ENCODE assay signal across 9 mouse cellular contexts in genomic region chr7:120843852-120844435, GRCm38 (mm10). TPM values are rescaled to one million over a fixed set of nuclear protein-coding genes. Genes with fewer than 3 reads are reported as not detected.
DNase-seq lines count a peak whose midpoint lies in the region; ATAC-seq and TF ChIP-seq lines count a peak whose summit lies in the region.
"Had no signal": no experiment of that assay in that cellular context is flagged by ENCODE, and none has a peak within 500 bp of the region (broad histone marks: within the 10 kb centered on the region; RNA-seq: fewer than 3 reads in every experiment).

No protein-coding gene starts in this region.

- no peaks in the 10 kb centered on the region for H3K27me3 ChIP-seq in kidney, embryonic 16.5 days (ENCODE audit: insufficient read depth, low read length)
- H3K27me3 ChIP-seq in heart, embryonic 12.5 days (replicated peaks): peaks cover 4% of the 10 kb centered on the region; the same call in 1 of the 2 replicates
- no peaks in the 10 kb centered on the region for H3K27me3 ChIP-seq in liver, adult 2 months (ENCODE audit: control insufficient read depth, insufficient read depth, low read length)
- H3K27me3 ChIP-seq in stomach, embryonic 16.5 days (ENCODE audit: control insufficient read depth, insufficient read depth, low read length): no peaks in the 10 kb centered on the region

- H3K36me3 ChIP-seq in kidney, embryonic 16.5 days (ENCODE audit: insufficient read depth, low read length): no peaks in the 10 kb centered on the region
- H3K36me3 ChIP-seq in heart, embryonic 12.5 days: no peaks in the 10 kb centered on the region
- H3K36me3 ChIP-seq in liver, adult 2 months (ENCODE audit: control insufficient read depth, insufficient read depth, low read length): no peaks in the 10 kb centered on the region
- peaks cover 12% of the 10 kb centered on the region; the same call in 1 of the 2 replicates for H3K36me3 ChIP-seq in stomach, embryonic 16.5 days (ENCODE audit: control insufficient read depth, insufficient read depth, low read length)

- H3K27ac ChIP-seq in kidney, embryonic 16.5 days (ENCODE audit: low read length): peak overlapping the region; percentile 92
- H3K27ac ChIP-seq in bone marrow, adult 2 months (ENCODE audit: control insufficient read depth, insufficient read depth, low read depth, low read length, poor library complexity): peak overlapping the region; percentile 89
- H3K27ac ChIP-seq in heart, embryonic 12.5 days (ENCODE audit: poor library complexity, severe bottlenecking): no peak overlapping the region
- H3K27ac ChIP-seq in liver, adult 2 months (replicated peaks; ENCODE audit: insufficient read depth, low read depth, low read length): no peak overlapping the region
- peak overlapping the region; percentile 98 for H3K27ac ChIP-seq in stomach, embryonic 16.5 days (ENCODE audit: low read length)

- peak overlapping the region; percentile 88 for H3K4me2 ChIP-seq in kidney, embryonic 16.5 days (replicated peaks; ENCODE audit: low read depth, low read length)
- H3K4me2 ChIP-seq in heart, embryonic 12.5 days: peak overlapping the region; percentile 83
- H3K4me2 ChIP-seq in stomach, embryonic 16.5 days (ENCODE audit: low read depth, low read length): peak overlapping the region; percentile 90

- DNase-seq in kidney, adult 18-20 months: no peak
- no peak for DNase-seq in liver, adult 2 months (ENCODE audit: extremely low read depth, low read depth, low spot score)
- DNase-seq in Muller cell, postnatal 12 days (ENCODE audit: inconsistent ontology term): no peak
- no peak for DNase-seq in cerebellum, adult 9-10 months

- H3K9ac ChIP-seq in kidney, embryonic 16.5 days (replicated peaks; ENCODE audit: low read length): peak overlapping the region; percentile 96
- peak overlapping the region; percentile 89 for H3K9ac ChIP-seq in heart, embryonic 12.5 days
- peak overlapping the region; percentile 80 for H3K9ac ChIP-seq in liver, adult 2 months (ENCODE audit: low read depth, low read length)
- H3K9ac ChIP-seq in stomach, embryonic 16.5 days (ENCODE audit: low read length): peak overlapping the region; percentile 90

- TF ChIP-seq CTCF in bone marrow, adult 2 months (IDR thresholded peaks at IDR 0.05; ENCODE audit: control insufficient read depth, insufficient read depth, low read length): no peak
- no peak for TF ChIP-seq CTCF in liver, adult 2 months (IDR thresholded peaks at IDR 0.05; ENCODE audit: low read depth, low read length)

- peaks cover 12% of the 10 kb centered on the region; the same call in 1 of the 2 replicates for H3K4me1 ChIP-seq in kidney, embryonic 16.5 days (ENCODE audit: insufficient read depth, low read length)
- H3K4me1 ChIP-seq in bone marrow, adult 2 months (ENCODE audit: control insufficient read depth, insufficient read depth, low read length): peaks cover 2% of the 10 kb centered on the region; the same call in 1 of the 2 replicates
- peaks cover 22% of the 10 kb centered on the region for H3K4me1 ChIP-seq in heart, embryonic 12.5 days (replicated peaks)
- H3K4me1 ChIP-seq in liver, adult 2 months (ENCODE audit: control insufficient read depth, insufficient read depth, low read length): peaks cover 13% of the 10 kb centered on the region
- H3K4me1 ChIP-seq in stomach, embryonic 16.5 days (ENCODE audit: control insufficient read depth, insufficient read depth, low read length): peaks cover 21% of the 10 kb centered on the region

- H3K9me3 ChIP-seq in kidney, embryonic 16.5 days (ENCODE audit: low read length): no peaks in the 10 kb centered on the region
- no peaks in the 10 kb centered on the region for H3K9me3 ChIP-seq in heart, embryonic 12.5 days (replicated peaks)
- H3K9me3 ChIP-seq in stomach, embryonic 16.5 days (replicated peaks; ENCODE audit: control insufficient read depth, low read length): no peaks in the 10 kb centered on the region

- H3K79me2 ChIP-seq in liver, adult 2 months (ENCODE audit: control insufficient read depth, insufficient read depth, low read length): no peaks in the 10 kb centered on the region

- peak; percentile 3; the same call in 1 of the 2 replicates for ATAC-seq in kidney, embryonic 16.5 days (ENCODE audit: low FRiP score, low TSS enrichment)
- ATAC-seq in heart, embryonic 12.5 days (ENCODE audit: insufficient number of reproducible peaks, low FRiP score): no peak
- ATAC-seq in stomach, embryonic 16.5 days (ENCODE audit: insufficient read depth, low FRiP score): no peak

- WGBS in kidney, embryonic 16.5 days: 3% methylated on average over 16 of the region's 16 CpGs
- 1% methylated on average over 16 of the region's 16 CpGs for WGBS in bone marrow, adult 2 months
- 2% methylated on average over 16 of the region's 16 CpGs for WGBS in heart, embryonic 12.5 days
- WGBS in liver, adult 2 months: 51% methylated on average over 16 of the region's 16 CpGs
- 4% methylated on average over 16 of the region's 16 CpGs for WGBS in stomach, embryonic 16.5 days

- H3K4me3 ChIP-seq in kidney, embryonic 16.5 days (ENCODE audit: low read length): peak overlapping the region; percentile 77
- peak overlapping the region; percentile 81 for H3K4me3 ChIP-seq in bone marrow, adult 2 months (replicated peaks; ENCODE audit: control insufficient read depth, low read depth, low read length)
- peak overlapping the region; percentile 80 for H3K4me3 ChIP-seq in heart, embryonic 12.5 days
- H3K4me3 ChIP-seq in liver, adult 2 months (ENCODE audit: insufficient read depth, low read depth, low read length): peak overlapping the region; percentile 73; the same call in 1 of the 2 replicates
- H3K4me3 ChIP-seq in stomach, embryonic 16.5 days (replicated peaks; ENCODE audit: low read length): peak overlapping the region; percentile 74

- no peak for TF ChIP-seq POLR2A in bone marrow, adult 2 months (IDR thresholded peaks at IDR 0.05; ENCODE audit: borderline replicate concordance, control insufficient read depth, low read depth, low read length)
- no peak for TF ChIP-seq POLR2A in liver, adult 2 months (IDR thresholded peaks at IDR 0.05; ENCODE audit: extremely low read depth, insufficient read depth, low read length)

RNA-seq across cellular contexts. Expression of gene Eef2k, which starts 1.3 kb away (rescaled TPM):
- 27.9 and 31.1 TPM in 2 replicates for polyA plus RNA-seq in kidney, embryonic 16.5 days (2015; fragmentation: Nextera tagmentation; extraction: Ambion mirVana)
- polyA plus RNA-seq in bone marrow, adult 2 months (2011; ENCODE audit: insufficient read depth, insufficient read length, low replicate concordance, missing spikeins): 39.2 and 39.8 TPM in 2 replicates
- polyA plus RNA-seq in heart, embryonic 12.5 days (2016; fragmentation: Nextera tagmentation; extraction: Ambion mirVana): 14.9 and 17.1 TPM in 2 replicates
- total RNA-seq in liver, adult 2 months (2014; rRNA removed): 6.5 and 8.3 TPM in 2 replicates
- polyA plus RNA-seq in liver, adult 2 months (2012; rRNA removed): 6.4 and 7.4 TPM in 2 replicates
- 76.0 and 80.6 TPM in 2 replicates for polyA plus RNA-seq in stomach, embryonic 16.5 days (2015; fragmentation: Nextera tagmentation; extraction: Ambion mirVana)

RNA-seq across cellular contexts. Expression of gene Gm5737, which starts 31.8 kb away (rescaled TPM):
- polyA plus RNA-seq in kidney, embryonic 16.5 days (2015; fragmentation: Nextera tagmentation; extraction: Ambion mirVana): not detected in 2 replicates
- not detected in 2 replicates for polyA plus RNA-seq in bone marrow, adult 2 months (2011; ENCODE audit: insufficient read depth, insufficient read length, low replicate concordance, missing spikeins)
- polyA plus RNA-seq in heart, embryonic 12.5 days (2016; fragmentation: Nextera tagmentation; extraction: Ambion mirVana): not detected in 2 replicates
- total RNA-seq in liver, adult 2 months (2014; rRNA removed): not detected in 2 replicates
- not detected in 2 replicates for polyA plus RNA-seq in liver, adult 2 months (2012; rRNA removed)
- polyA plus RNA-seq in stomach, embryonic 16.5 days (2015; fragmentation: Nextera tagmentation; extraction: Ambion mirVana): not detected in 2 replicates
- total RNA-seq: left cerebral cortex, postnatal 25 days had no signal

Comparison
In these comparisons a context has a peak if more than half of its experiments do, and no peak if none do; other contexts are left out.
1. H3K27ac ChIP-seq: peak in kidney, embryonic 16.5 days (single experiment), bone marrow, adult 2 months (single experiment) and stomach, embryonic 16.5 days (single experiment); none in heart, embryonic 12.5 days (single experiment) and liver, adult 2 months (single experiment).
2. Peak in every context shown above with its lines, with median percentiles within 50 percentile points of each other: H3K4me2 ChIP-seq, H3K4me3 ChIP-seq and H3K9ac ChIP-seq.